Comparison of ENCODE assay signal across 9 mouse cellular contexts in genomic region chr7:117630657-117631056, GRCm38 (mm10).
DNase-seq lines count a peak whose midpoint lies in the region; ATAC-seq and TF ChIP-seq lines count a peak whose summit lies in the region.
"Had no signal": no experiment of that assay in that cellular context is flagged by ENCODE, and none has a peak within 500 bp of the region (broad histone marks: within the 10 kb centered on the region; RNA-seq: fewer than 3 reads in every experiment).

No protein-coding gene starts in this region.

- no peak overlapping the region for H3K27ac ChIP-seq in cerebellum, adult 2 months (ENCODE audit: insufficient read depth, low read length)
- H3K27ac ChIP-seq: macrophage had no signal

- no peak for TF ChIP-seq POLR2A in lung, adult 2 months (IDR thresholded peaks at IDR 0.05; ENCODE audit: borderline replicate concordance, extremely low read depth, low read depth, low read length)
- no peak for TF ChIP-seq POLR2A in cerebellum, adult 2 months (IDR thresholded peaks at IDR 0.05; ENCODE audit: borderline replicate concordance, insufficient read depth, low read length)

- peak; percentile 44 for TF ChIP-seq CTCF in lung, adult 2 months (IDR thresholded peaks at IDR 0.05; ENCODE audit: insufficient read depth, low read length)
- no peak for TF ChIP-seq CTCF in cerebellum, adult 2 months (IDR thresholded peaks at IDR 0.05; ENCODE audit: borderline replicate concordance, insufficient read depth, low read depth, low read length)

- 77% methylated on average over 5 of the region's 5 CpGs for WGBS in lung, adult 2 months
- 62% methylated on average over 5 of the region's 5 CpGs for WGBS in cerebellum, adult 2 months

- intact Hi-C loops in gastrocnemius, postnatal 14 days (cut with DNase I; ENCODE audit: low total_unique reads), result no loop called here

- peak; percentile 50 to 59 for DNase-seq in cerebellum, postnatal 10 days
- no peak for DNase-seq in cerebellum, postnatal 36 days
- peak; percentile 9 for DNase-seq in lung, adult 2 months
- no peak for DNase-seq in lung, adult 18-20 months
- peak; percentile 22 for DNase-seq in embryo, embryonic 9.5 days (ENCODE audit: extremely low spot score)
- DNase-seq in cerebellum, adult 2 months, result no peak
- no peak for DNase-seq in gastrocnemius, postnatal 14 days

- no peak overlapping the region for H3K4me3 ChIP-seq in lung, adult 2 months (replicated peaks; ENCODE audit: extremely low read depth, low read depth, low read length)
- H3K4me3 ChIP-seq in cerebellum, adult 2 months (replicated peaks; ENCODE audit: insufficient read depth, low read depth, low read length), result no peak overlapping the region

- H3K27me3 ChIP-seq in cerebellum, adult 2 months (ENCODE audit: control insufficient read depth, insufficient read depth, low read length), result no peaks in the 10 kb centered on the region

- ATAC-seq in megakaryocyte progenitor cell, adult 5-6 weeks (replicated peaks; ENCODE audit: poor library complexity), result peak; percentile 68

- H3K4me1 ChIP-seq in lung, adult 2 months (ENCODE audit: control insufficient read depth, insufficient read depth, low read length), result no peaks in the 10 kb centered on the region
- no peaks in the 10 kb centered on the region for H3K4me1 ChIP-seq in cerebellum, adult 2 months (ENCODE audit: control insufficient read depth, insufficient read depth, low read length)

Comparison
In these comparisons a context has a peak if more than half of its experiments do, and no peak if none do; other contexts are left out.
1. DNase-seq: peak in cerebellum, postnatal 10 days (2 of 2), lung, adult 2 months (single experiment) and embryo, embryonic 9.5 days (single experiment); none in cerebellum, postnatal 36 days (0 of 2), lung, adult 18-20 months (0 of 2), cerebellum, adult 2 months (0 of 2) and gastrocnemius, postnatal 14 days (single experiment).